Mouse (Mus musculus) heart, adult 18-20 months (tissue): Measurements from ENCODE around the gene Ikzf2. TPM values are rescaled to one million over a fixed set of nuclear protein-coding genes. Genes with fewer than 3 reads are reported as not detected.

Source experiments
- DNase-seq, 2 experiments: peaks; one replicate each; pipeline ENCODE4 v3.0.0; 2021 to 2022; ENCODE audit warnings: mixed read lengths in 1 of 2
- total RNA-seq, 2 experiments: library from RNA; stranded (reverse); gene quantifications; 2 replicates each; pipeline ENCODE4 v1.2.3; 2021

Ikzf2 gene
- total RNA-seq, 2 experiments from 2014 or later, result 6.3 to 6.8 TPM

DNA sequence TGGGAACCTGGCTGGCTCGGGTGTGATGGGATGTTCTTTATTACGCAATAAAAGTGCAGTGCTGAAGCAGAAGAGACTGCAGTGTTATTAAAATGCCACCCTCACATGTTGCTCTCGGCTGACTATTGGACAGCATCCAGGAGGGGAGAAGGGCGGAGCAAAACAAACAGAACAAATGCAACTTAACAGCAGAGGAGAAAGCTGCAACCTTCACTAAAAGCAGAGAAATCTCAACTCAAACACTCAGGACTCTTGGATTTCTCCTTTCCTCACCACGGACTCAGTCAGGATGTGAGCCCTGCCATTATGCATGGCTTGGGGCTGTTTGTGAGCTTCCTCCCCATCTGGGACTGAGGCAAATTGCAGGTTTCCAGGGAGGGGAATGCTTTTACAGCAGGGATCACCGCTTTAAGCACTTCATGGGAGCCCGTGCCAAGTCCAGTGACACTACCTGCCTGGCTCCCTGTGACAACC, 95.7 kb downstream of the Ikzf2 start:
- DNase-seq, result peak; percentile 19 to 54

DNA sequence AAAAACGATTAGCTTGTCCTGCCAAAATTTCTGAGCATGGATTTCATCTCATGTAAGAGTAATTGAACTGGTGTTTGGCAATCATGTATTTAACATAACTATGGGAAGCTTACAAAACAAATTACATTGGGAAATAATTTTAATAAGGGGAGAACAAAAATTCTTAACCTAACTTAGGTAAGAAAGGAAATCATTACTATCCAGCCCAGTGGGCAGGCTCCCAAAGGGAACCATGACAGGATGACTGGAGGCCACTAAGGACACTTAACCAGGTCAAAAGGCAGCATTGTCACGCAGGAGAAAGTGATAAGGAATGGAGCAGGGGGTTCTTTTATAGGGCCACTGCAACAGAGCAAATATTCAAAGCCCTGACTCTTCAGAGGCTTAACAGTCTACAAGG, 101.5 kb downstream of the Ikzf2 start:
- no peak for DNase-seq

DNA sequence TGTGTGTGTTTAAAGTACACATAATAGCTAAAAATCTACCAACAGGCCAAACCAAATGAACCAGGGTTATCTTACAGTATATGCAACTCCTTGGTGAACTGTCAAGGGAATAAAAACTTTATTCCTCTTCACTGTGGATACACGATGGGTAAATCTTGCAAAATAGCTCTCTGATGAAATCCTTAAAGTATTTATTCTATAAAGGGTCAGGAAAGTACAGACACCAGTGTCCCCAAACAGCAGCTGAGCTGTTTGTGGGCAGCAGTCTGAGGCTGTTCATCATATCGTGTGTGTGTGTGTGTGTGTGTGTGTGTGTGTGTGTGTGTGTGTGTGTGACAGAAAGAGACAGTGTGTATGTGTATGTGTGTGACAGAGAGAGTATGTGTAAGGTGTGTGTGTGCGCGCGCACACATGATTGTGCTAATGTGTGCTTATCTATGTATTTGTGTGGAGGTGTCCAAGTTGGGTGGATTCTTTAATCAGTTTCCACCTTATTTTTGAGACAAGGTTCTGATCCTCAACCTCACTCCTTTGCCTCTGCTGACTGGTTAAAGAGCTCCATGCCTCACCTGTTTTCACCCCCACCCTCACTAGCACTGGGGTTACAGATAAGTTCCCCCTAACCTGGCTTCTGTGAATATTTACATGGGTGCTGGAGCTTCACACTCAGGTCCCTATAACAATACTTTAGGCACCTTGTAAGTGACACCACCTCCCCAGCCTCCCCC, 102.9 kb downstream of the Ikzf2 start:
- DNase-seq, result no peak

DNA sequence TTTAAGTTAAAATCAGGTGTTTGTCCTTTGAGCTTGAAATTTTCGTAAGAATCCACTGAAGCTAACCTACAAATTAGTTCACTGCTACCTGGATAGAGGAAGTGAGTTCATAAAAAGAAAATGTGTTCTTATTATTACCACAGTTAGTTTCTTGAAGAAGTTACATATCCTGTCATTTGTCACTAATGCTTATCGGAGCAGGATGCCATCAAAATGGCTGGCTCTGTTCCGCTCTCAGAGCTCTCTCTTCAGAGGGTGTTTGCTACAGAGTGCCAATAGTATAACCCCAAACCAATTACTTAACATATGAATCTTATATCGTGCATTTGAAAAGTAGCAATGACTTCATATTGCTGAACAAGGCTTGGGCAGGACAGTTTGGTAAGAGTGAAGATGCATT, 108.1 kb downstream of the Ikzf2 start:
- no peak for DNase-seq

DNA sequence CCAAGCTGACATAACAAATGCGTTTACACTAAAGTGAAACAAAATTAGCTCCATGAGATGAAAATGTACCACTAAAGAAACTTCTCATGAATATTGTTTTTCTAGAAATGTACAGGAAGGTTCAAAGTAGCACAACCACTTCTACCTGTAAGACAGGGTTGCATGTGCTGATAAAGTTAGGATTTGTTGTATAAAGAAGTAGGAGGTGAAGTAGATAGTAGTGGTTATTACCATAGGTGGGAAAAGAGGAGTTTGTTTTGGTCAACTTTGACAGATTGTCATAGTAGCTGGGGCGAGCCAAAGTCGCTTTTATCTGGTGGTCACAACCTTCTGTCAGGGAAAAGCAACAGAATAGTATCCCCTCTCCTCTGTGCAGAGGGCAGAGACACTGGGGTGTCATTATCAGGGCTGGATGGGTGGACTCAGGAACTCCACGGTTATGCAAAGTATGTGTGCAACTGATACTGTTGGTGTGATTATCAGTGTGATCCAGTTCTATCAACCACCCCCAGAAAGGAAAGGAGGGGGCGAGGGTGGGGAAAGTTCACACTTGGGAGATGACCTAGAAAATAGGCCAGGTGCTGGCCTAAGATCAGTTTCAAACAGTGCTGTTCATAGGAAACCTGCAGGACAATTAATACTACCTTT, 127.5 kb downstream of the Ikzf2 start:
- no peak for DNase-seq

DNA sequence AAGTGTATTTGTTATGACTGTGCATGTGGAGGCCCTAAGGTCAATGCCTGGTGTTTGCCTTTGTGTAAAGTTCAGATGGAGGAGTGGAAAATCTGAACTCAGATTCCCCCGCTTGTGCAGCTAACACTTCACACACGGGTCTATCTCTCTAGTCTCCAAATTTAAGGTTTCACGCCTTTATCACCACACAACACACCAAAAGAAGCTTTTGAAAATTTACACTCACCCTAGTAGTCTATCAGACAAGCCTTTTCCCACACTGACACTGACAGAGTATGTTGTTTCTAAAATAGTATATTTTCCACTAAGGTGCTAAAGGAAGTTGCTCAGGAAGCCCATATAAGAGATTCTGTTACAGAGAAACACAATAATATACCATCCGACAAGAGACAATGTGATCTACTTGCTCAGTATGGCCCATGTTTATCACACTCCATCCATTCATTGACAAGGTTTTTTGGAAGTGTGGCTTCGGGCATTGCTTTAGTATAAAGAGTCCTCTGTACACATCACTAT, 131.4 kb downstream of the Ikzf2 start:
- no peak for DNase-seq

DNA sequence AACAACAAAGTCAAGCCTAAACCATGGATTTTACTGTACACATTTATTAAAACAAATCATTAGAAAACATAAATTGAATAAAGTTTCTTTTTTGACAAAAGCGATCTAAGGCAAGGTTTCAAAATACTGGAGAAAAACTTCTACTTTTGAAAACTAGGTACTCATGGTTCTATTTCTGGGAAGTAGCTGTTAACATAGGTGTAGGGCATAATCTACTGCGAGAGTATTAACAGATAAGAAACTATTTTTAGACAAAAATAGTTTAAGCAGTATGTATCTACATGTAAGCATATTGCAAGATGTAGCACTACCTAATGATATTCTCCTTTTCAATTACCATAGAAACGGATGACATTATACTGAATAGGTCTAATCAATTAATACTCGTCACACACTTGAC, 137.1 kb downstream of the Ikzf2 start:
- no peak for DNase-seq

DNA sequence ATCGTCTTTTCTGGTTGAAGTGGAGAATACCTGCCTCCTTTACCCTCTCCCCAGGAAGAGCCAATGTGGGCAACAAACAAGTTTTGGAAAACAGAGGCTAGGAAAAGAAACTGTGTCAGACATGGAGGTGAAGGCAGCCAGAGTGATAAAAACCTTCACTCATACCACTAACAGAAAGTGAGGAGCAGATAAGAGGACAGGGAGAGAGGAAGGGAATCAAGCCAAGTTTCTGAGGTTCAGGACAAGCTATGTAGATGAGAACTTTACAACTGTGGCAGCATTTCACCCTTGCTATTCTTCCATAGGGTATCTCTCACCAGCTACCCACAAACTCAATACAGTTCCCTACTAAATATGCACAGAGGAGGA, 141.2 kb downstream of the Ikzf2 start:
- no peak for DNase-seq

DNA sequence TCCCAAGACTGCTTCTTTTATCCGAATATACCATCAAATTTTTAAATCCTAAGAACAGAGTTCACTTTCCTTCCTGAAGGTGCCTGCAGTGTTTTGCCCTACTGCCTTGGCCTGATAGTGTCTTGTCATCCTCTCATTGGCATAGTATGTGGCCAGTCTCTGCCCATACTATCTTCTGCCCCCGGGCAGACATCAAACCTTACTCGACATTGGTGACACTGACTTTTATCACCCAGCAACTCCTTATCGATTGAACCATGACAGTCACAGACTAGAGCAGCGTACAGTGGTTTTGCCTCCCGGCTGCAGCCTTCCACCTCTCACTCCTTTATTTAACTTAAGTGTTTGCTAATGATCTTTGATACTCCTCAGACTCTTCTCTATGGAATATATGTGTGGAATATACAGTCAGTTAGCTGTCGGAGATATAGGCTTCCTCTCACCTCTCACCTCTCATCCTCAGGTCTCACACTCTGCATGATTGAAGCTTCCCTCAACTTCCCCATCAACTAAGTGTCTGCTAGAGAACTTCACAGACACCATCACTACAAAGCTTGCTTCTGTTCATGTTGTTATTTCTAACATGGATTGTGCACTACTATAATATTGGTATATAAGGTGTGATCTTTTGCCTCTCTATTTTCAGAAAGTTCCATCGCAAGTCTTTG, 141.7 kb downstream of the Ikzf2 start:
- DNase-seq, result no peak

DNA sequence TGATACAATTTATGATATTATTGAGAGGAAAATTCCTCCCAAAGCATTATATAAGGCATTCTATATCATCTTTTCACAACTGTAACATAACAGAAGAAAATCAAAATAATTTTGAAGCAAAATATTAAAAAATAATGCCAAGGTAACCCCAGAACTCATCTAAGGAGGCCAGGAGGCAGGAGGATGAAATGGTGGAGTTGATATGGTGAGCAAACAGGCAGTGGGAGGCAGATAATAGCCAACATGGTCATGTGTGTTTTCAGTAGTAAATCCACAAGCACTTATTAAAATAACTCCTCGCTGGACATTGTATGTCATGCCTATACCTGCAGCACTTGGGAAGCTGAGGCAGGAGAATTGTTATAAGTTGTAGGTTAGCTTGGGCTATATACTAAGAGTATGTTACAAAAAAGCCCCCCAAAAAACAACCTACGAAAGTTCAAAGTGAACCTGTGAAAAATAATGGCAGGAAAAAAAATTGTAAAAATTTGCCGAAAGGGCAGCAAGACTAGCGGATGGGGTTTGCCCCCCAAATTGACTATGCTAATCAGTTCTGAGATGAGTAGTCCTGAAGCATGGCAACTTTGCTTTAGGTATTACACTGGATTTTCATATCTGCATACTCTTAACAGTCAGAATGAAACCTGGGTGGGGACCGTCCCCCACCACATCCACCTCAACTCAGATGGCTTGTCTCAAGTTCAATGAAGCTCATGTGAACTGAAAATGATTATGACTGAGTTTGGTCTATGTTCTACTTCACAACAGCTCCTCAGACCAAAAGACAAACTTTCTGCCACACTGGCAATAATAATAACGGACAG, 143.1 kb downstream of the Ikzf2 start:
- DNase-seq, result no peak

DNA sequence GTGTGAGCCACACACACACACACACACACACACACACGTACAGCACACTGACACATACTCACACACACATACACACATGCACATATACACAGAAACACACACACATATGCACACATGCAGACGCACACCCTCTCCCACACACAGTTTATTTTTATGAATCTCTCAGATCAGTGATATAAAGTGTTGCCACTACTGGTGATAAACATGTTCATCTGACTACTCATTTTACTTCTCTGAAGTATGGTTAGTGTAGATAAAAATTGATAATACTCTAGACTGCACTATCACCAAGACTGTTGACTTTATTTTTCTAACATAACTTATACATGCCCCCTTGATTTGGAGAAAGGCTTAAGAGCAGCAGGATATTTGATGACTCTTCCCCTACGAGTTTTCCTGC, 144.5 kb downstream of the Ikzf2 start:
- DNase-seq, result no peak

DNA sequence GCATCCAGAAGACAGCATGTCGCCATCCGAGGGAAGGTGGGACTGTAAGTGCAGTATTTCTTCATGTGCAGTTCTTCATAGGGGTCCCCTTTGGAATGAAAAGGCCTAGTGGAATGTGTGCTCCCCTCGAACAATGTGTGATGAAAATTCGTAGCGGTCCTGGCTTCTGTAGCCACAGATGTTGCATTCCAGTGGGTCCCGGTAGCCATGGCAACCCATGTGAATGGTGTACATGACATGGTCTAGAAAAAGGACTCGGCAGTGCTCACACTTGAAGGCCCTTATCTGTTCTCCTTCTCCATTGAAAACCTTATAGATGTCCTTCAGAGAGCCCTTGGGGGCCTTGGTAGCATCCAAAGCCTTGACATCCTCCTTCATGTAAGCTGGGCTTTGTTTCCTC, 148.4 kb downstream of the Ikzf2 start:
- no peak for DNase-seq

DNA sequence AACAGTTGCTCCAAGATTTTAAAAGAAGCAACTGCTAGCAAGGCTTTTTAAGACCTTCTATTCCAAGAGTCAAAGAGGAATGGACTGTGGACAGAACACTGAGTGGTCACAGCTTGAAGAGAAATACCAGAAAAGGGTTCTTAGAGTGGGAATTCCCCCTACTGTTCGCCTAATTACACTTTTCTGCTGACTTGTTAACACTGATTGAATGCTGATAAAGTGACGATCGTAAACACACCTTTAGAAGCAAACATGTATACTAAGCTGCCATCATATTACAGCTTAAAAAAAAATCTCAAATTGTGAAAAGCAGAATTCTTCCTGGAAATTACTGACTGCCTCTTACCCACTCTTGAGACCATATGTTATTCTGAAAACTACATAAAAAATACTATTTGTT, 149.4 kb downstream of the Ikzf2 start:
- DNase-seq, result no peak

DNA sequence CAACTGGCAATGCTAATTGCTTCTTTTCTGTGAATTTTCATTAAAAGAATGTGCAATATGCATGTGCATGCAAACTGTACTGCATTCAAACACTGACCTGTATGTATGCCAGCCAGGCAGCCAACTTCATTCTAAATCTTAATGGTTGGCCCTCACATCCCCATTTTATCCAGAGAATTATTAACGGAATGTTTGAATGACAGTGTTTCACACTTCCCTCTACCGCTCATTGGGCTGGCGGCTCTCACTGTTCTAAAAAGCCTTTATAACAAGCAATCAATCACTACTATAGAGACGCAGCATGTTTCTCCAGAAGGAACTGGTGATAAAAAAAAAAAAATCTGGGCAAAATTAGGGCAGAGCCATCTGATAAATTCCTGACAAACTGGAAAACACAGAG, 151.5 kb downstream of the Ikzf2 start:
- DNase-seq, result no peak

DNA sequence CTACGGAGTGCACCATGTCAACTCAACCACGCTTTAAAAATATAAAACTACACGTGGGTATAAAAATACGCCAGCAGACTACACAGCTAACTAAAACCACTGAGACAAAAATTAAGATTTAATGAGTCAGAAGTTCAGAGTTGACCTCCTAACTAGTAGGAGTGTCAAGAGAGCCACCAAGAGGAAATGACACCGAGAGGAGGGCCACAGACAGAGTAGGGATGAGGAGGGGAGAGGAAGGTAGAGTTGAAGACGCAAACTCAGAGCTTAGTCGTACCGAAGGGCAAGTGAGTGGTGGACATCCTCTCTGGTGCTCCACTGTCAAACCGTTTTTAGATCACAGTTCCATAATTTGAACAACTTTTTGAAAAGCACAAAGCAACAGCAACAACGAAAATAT, 154.0 kb downstream of the Ikzf2 start:
- DNase-seq, result no peak

DNA sequence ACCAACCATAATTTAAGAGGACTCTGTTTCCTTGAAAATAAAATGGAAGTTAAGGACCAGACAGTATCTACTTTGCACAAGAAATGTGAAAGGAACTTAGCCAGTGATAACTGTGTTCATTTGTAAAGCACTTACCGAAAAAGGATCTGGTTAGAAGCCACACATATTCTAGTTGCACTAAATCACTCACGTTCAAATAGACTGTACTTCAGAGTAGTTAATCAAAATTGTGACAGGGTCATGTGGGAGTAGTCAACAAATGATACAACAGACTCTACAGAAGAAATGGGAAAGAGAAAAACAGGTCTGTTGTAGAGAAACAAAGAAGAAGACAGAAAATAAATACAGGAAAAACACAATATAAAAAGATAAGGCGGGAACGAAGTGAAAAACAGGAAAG, 158.3 kb downstream of the Ikzf2 start:
- DNase-seq, result no peak

DNA sequence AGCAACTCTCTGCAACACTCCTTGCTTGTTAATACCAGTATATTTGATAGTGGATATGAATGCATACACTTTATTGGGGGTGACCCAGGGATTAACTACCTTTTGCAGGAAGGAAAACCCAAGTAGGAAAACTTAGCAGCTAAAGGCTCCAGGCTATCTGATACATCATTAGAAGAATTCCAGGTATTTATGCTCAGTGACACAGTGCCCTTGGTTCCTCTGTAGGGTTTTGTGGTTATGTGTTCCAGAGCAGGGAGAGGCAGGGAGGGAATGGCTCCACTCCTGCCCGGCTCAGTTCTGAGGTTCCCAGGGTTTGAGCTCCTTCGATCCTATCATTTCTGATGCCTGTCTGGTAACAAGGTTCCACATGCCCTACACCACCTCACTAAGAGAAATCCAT, 165.4 kb downstream of the Ikzf2 start:
- no peak for DNase-seq

DNA sequence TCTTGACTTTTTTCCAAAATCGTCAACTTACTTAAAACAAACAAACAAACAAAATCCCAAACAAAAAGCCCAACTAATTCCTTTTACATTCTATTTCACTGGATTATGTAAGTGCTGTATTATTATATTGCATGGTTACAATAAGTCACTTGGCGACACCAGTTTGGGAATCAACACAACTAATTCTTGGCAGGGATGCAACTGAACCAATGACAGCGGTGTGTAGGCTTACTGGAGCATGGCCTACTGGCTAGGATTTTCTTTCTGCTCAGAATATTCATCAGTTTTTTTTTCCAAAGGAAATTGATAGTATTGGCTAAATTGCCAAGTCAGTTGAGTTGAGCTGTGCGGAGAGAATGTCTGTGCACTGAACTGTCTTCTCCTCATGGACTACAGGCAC, 167.7 kb downstream of the Ikzf2 start:
- no peak for DNase-seq

DNA sequence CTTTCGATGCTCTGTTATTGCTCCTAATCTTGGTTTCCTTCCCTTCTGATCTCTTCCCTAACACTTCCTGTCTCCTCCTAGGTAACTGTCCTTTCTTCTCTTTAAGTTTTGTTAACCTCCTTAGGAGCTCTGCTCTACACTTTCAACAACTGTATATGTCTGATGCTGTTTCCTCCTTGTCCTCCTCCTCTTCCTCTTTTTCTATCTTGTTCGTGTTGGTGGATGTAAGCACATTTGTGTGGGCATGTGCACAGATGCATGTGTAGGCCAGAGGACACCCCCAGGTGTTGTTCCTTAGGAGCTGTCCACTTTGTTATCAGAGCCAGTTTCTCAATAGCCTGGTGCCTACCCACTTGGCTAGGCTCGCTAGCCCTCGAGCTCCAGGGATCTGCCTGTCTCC, 169.0 kb downstream of the Ikzf2 start:
- no peak for DNase-seq

DNA sequence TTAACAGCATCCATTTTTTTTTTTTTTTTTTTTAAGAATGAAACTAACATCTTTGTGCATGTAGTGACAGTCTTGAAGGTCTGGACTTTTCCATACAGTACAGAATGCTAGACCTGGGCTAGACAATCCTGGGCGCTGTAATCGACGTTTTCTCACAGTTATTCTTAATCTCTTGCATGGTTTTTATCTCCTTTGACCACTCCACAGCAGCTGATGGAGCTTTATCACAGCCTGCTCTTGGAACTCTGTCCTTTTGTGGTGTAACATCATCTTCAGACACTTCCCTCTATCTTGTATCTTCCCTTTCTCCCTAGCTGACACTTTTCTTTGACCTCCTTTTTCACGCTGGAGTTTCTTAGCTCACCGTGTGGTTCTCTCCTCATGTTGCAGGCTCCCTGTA, 170.9 kb downstream of the Ikzf2 start:
- no peak for DNase-seq

DNA sequence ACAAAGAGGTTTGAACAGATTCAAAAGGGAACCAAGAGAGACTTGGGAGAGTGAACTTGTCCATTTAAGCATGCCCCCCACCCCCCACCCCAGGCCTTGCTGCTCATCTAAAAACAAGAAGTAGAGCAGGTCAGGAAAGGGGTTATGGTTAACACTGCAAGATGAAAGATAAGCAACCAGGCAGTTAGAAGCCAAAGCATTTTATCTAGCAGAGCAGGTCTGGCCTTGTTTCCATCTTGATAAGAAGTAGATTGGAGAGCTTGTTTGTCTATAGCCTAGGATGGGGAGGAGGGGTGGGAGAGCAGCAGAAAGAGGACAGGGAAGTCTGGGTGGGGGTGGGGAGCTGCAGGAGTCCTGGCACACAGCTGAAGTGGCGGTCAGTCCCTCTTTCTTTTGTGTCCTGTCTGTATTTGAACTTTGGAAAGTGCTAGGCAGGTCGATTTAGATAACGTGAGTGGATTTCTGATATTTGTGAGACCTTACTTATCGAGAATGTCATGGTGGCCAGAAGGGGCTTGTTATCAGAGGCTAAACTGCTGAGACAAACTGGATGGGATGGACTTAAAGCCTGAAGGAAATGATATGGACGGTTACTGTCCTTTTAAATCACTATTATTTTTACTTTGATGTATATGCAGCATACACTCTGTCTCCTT, 173.3 kb downstream of the Ikzf2 start:
- DNase-seq, result no peak

DNA sequence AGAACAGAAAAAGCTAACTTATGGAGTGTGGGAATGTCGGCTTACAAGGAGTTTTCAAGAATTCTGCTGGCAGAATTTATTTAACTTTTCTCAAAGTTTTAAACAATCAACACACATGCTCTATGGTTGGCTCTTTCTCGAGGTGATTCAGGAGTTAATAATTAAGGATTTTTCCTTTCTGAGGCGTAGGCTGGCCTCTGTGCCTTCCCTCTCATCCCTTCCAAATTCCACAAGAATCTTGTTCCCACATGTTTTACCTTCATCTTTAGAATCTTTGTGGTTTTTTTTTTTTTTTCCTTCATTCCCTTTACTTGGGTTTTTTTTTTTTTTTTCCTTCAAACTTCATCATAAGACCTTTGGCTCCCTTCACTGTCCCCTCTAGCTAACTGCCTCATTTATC, 178.8 kb downstream of the Ikzf2 start:
- no peak for DNase-seq
